Mouse (Mus musculus) CH12.LX (cell line): Measurements from ENCODE around the gene Edil3. TPM values are rescaled to one million over a fixed set of nuclear protein-coding genes. Genes with fewer than 3 reads are reported as not detected.

ENCODE experiments used
- DNase-seq: peaks from one replicate; pipeline ENCODE4 v3.0.0-alpha.2; 2013; ENCODE audit errors: extremely low read depth
- H3K27ac ChIP-seq: 2 replicates; pipeline ENCODE4 v1.5.1; 2012; ENCODE audit warnings: low read depth, mild to moderate bottlenecking, control low read depth, moderate library complexity; ENCODE audit not compliant: insufficient read depth
- H3K27me3 ChIP-seq: replicated peaks from 2 replicates; pipeline ENCODE3; 2012; ENCODE audit warnings: inconsistent platforms
- H3K36me3 ChIP-seq, 2 experiments: replicated peaks in 1 of 2; 2 replicates each; pipeline versions ENCODE3 to v1.6.1; 2012; ENCODE audit warnings: inconsistent platforms in 1 of 2, low read length in 1 of 2, mild to moderate bottlenecking in 1 of 2, mixed read lengths in 1 of 2, moderate library complexity in 1 of 2; ENCODE audit not compliant: control insufficient read depth in 1 of 2, insufficient read depth in 1 of 2
- H3K4me1 ChIP-seq, 2 experiments: 2 replicates each; pipeline ENCODE4 v1.6.1; 2012; ENCODE audit warnings: inconsistent platforms in 1 of 2, moderate library complexity in 1 of 2; ENCODE audit not compliant: insufficient read depth in 2 of 2, control insufficient read depth in 1 of 2
- H3K4me2 ChIP-seq: 2 replicates; pipeline ENCODE4 v1.6.1; 2012; ENCODE audit warnings: low read depth, mild to moderate bottlenecking, control low read depth; ENCODE audit not compliant: poor library complexity, insufficient read depth, severe bottlenecking
- H3K4me3 ChIP-seq, 3 experiments: fragments of 150-350 bp in 1 of 3; sonication (generic) in 1 of 3; replicated peaks in 1 of 3; 2 replicates each; pipeline versions ENCODE3 to v1.5.1; 2011 to 2012; ENCODE audit warnings: low read depth in 2 of 3, low read length in 2 of 3, mild to moderate bottlenecking in 2 of 3, moderate library complexity in 2 of 3, control low read depth in 1 of 3, improper control_type of control experiment in 1 of 3, inconsistent platforms in 1 of 3, mixed read lengths in 1 of 3; ENCODE audit not compliant: poor library complexity in 1 of 3
- H3K79me2 ChIP-seq: replicated peaks from 2 replicates; pipeline ENCODE4 v1.6.1; 2012; ENCODE audit warnings: mild to moderate bottlenecking, moderate library complexity; ENCODE audit not compliant: control insufficient read depth, poor library complexity, insufficient read depth, severe bottlenecking; ENCODE audit errors: extremely low read depth
- H3K9ac ChIP-seq: 2 replicates; pipeline ENCODE4 v1.6.1; 2012; ENCODE audit warnings: low read depth, mild to moderate bottlenecking, control low read depth, moderate library complexity; ENCODE audit not compliant: insufficient read depth
- H3K9me3 ChIP-seq: replicated peaks from 2 replicates; pipeline ENCODE3; 2012; ENCODE audit warnings: low read length, inconsistent platforms, mixed read lengths
- CHD2 ChIP-seq: IDR thresholded peaks from 2 replicates; pipeline ENCODE4 v1.6.1; 2011; ENCODE audit warnings: low read length, improper control_type of control experiment
- CTCF ChIP-seq, 2 experiments: IDR thresholded peaks in 1 of 2; conservative IDR thresholded peaks in 1 of 2; 2 replicates each; pipeline ENCODE4 v1.5.1; 2011 to 2012; ENCODE audit warnings: low read depth in 2 of 2, low read length in 2 of 2, improper control_type of control experiment in 1 of 2, inconsistent platforms in 1 of 2, mild to moderate bottlenecking in 1 of 2, moderate library complexity in 1 of 2
- EP300 ChIP-seq: IDR thresholded peaks from 2 replicates; pipeline ENCODE4 v1.6.1; 2011; ENCODE audit warnings: low read length, improper control_type of control experiment
- ETS1 ChIP-seq: conservative IDR thresholded peaks from 2 replicates; pipeline ENCODE4 v1.6.1; 2012; ENCODE audit warnings: low read depth, mild to moderate bottlenecking, inconsistent platforms, low read length, improper control_type of control experiment, moderate library complexity
- IRF4 ChIP-seq: IDR thresholded peaks from 2 replicates; pipeline ENCODE4 v1.6.1; 2014; ENCODE audit warnings: low read depth, mild to moderate bottlenecking, inconsistent platforms, low read length, improper control_type of control experiment
- MAFK ChIP-seq: IDR thresholded peaks from 2 replicates; pipeline ENCODE4 v1.6.1; 2011; ENCODE audit warnings: low read length, improper control_type of control experiment; ENCODE audit not compliant: insufficient replicate concordance
- TCF12 ChIP-seq: IDR thresholded peaks from 2 replicates; pipeline ENCODE4 v1.6.1; 2014; ENCODE audit warnings: low read depth, mild to moderate bottlenecking, inconsistent platforms, low read length, improper control_type of control experiment
- USF2 ChIP-seq: conservative IDR thresholded peaks from 2 replicates; pipeline ENCODE4 v1.6.1; 2011; ENCODE audit warnings: low read depth, low read length, improper control_type of control experiment
- ZC3H11A ChIP-seq: IDR thresholded peaks from 2 replicates; pipeline ENCODE4 v1.6.1; 2012; ENCODE audit warnings: low read depth, mild to moderate bottlenecking, inconsistent platforms, low read length, improper control_type of control experiment
- dilution Hi-C: fragments of 300-500 bp; cut with MboI; formaldehyde crosslinking; loops from 2 replicates; pipeline ENCODE4 v1.14.3; 2020; ENCODE audit warnings: low sequenced_read_pairs; ENCODE audit not compliant: extremely low pct_unique_long_range_greater_than_20kb, extremely low pct_ligation_motif_present
- in situ Hi-C: fragments of 300-500 bp; cut with MboI; formaldehyde crosslinking; loops from 3 replicates; pipeline ENCODE4 v1.14.3; 2019; ENCODE audit warnings: low sequenced_read_pairs, low pct_ligation_motif_present, low pct_unique_long_range_greater_than_20kb, mixed read lengths
- polyA plus RNA-seq: library from polyadenylated mRNA; unstranded; fragments of >175 nt; gene quantifications from 2 replicates; pipeline ENCODE4 v1.2.1, GENCODE M21; 2012; ENCODE audit warnings: low read depth; ENCODE audit not compliant: insufficient read length
- total RNA-seq, 2 experiments: library from RNA; depleted of rRNA; stranded (reverse); fragments of 300-350 nt in 1 of 2; fragments of >200 nt in 1 of 2; gene quantifications; 2 replicates each; pipeline ENCODE4 v1.2.3; 2012 to 2014

Edil3 gene
- total and polyA plus RNA-seq, 3 experiments: not detected

DNA sequence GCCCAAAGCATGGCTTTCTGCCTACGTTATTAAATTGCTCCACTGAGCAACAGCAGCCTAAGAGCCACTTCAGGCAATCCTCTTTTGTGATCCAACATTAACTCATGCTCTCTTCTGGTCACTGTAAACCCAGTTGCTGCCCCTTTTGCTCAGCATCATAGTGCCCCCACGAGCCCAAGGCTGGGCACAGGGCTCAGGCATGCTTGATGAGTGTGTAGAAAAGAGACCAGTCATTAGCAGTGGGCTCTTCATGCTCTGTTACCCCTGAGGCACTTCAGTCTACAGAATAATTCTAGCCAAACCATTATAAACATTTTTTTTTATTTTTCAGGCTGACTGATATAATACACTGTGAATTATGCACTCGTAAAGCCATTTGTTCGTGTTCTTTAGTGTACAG lies 517.8 kb downstream of the Edil3 start:
- no peak overlapping the region for H3K4me2 ChIP-seq
- H3K27ac ChIP-seq: no peak overlapping the region
- H3K36me3 ChIP-seq: no peaks in the 10 kb centered on the region
- H3K9me3 ChIP-seq: no peaks in the 10 kb centered on the region
- no peaks in the 10 kb centered on the region for H3K4me1 ChIP-seq
- no peak overlapping the region for H3K4me3 ChIP-seq
- TF ChIP-seq ZC3H11A (no peak), EP300 (no peak)
- TF ChIP-seq, all 38 proteins: peak for 0
- in situ Hi-C loops: no loop called here
- H3K79me2 ChIP-seq: no peaks in the 10 kb centered on the region
- H3K27me3 ChIP-seq: no peaks in the 10 kb centered on the region
- H3K9ac ChIP-seq: no peak overlapping the region
- DNase-seq: no peak
- dilution Hi-C loops: no loop called here

- dilution Hi-C loops: no loop called here
Measured at GRCm38 (mm10) chr13:89339776-89340175, 518.5 kb downstream of the Edil3 start.

GRCm38 (mm10) chr13:89355234-89355633 lies 534.0 kb downstream of the Edil3 start:
- Histone ChIP-seq H3K27ac (no peak overlapping the region), H3K79me2 (no peaks in the 10 kb centered on the region), H3K9me3 (no peaks in the 10 kb centered on the region), H3K9ac (no peak overlapping the region), H3K36me3 (no peaks in the 10 kb centered on the region), H3K4me3 (no peak overlapping the region), H3K4me1 (no peaks in the 10 kb centered on the region), H3K4me2 (no peak overlapping the region), H3K27me3 (no peaks in the 10 kb centered on the region)
- DNase-seq: no peak
- in situ Hi-C loops (no loop called here), dilution Hi-C loops (no loop called here)
- TF ChIP-seq TCF12: no peak
- TF ChIP-seq CTCF (conservative IDR thresholded peaks at IDR 0.05 in 1 of 2, IDR thresholded peaks at IDR 0.05 in 1 of 2; ENCODE audit: low read depth in 2 of 2, low read length in 2 of 2): no peak
- TF ChIP-seq MAFK: no peak

More at GRCm38 (mm10) chr13:89339776-89340175, 518.5 kb downstream of the Edil3 start:
- Histone ChIP-seq H3K4me1 (no peaks in the 10 kb centered on the region), H3K79me2 (no peaks in the 10 kb centered on the region), H3K27ac (no peak overlapping the region), H3K36me3 (no peaks in the 10 kb centered on the region), H3K9me3 (no peaks in the 10 kb centered on the region), H3K4me2 (no peak overlapping the region), H3K27me3 (no peaks in the 10 kb centered on the region)
- in situ Hi-C loops: no loop called here
- no peak for TF ChIP-seq IRF4
- no peak for TF ChIP-seq CHD2
- no peak for TF ChIP-seq USF2
- no peak for TF ChIP-seq ETS1
- TF ChIP-seq, all 38 proteins: peak for 0
- no peak overlapping the region for H3K4me3 ChIP-seq
- H3K9ac ChIP-seq: no peak overlapping the region
- no peak for DNase-seq
